Mouse (Mus musculus): ENCODE data around the gene Adap2.

- no peak for TF ChIP-seq CTCF (IDR thresholded peaks at IDR 0.05; ENCODE audit: insufficient read depth, low read depth, low read length)
- TF ChIP-seq POLR2A (IDR thresholded peaks at IDR 0.05; ENCODE audit: insufficient read depth, low read depth, low read length), result no peak
These were observed 50.1 kb downstream of the Adap2 start for GRCm38 (mm10) chr11:80204037-80204436.
